Mouse (Mus musculus) myocyte (in vitro differentiated cells): ENCODE data around the gene Gm10974. TPM values are rescaled to one million over a fixed set of nuclear protein-coding genes. Genes with fewer than 3 reads are reported as not detected.

ENCODE experiments used
- H3K27me3 ChIP-seq: one replicate; pipeline ENCODE4 v1.6.1; 2011; ENCODE audit not compliant: control insufficient read depth, insufficient read depth, insufficient read length
- H3K36me3 ChIP-seq: one replicate; pipeline ENCODE4 v1.6.1; 2011; ENCODE audit not compliant: control insufficient read depth, insufficient read depth
- H3K4me2 ChIP-seq: one replicate; pipeline ENCODE4 v1.6.1; 2011; ENCODE audit warnings: low read depth, control low read depth
- H3K4me3 ChIP-seq: one replicate; pipeline ENCODE4 v1.5.1; 2011; ENCODE audit warnings: mild to moderate bottlenecking, control low read depth, moderate library complexity
- H3K79me2 ChIP-seq: one replicate; pipeline ENCODE4 v1.6.1; 2011; ENCODE audit not compliant: control insufficient read depth, insufficient read depth
- H3ac ChIP-seq: one replicate; pipeline ENCODE4 v1.6.1; 2011; ENCODE audit not compliant: control insufficient read depth, insufficient read length
- CEBPB ChIP-seq: IDR thresholded peaks from 2 replicates; pipeline ENCODE4 v1.6.1; 2011; ENCODE audit warnings: mild to moderate bottlenecking, moderate library complexity; ENCODE audit not compliant: poor library complexity, insufficient read depth, severe bottlenecking
- E2F4 ChIP-seq: IDR thresholded peaks from one replicate; pipeline ENCODE4 v1.6.1; 2011; ENCODE audit warnings: mild to moderate bottlenecking, control low read depth, moderate library complexity; ENCODE audit not compliant: insufficient read depth
- MAX ChIP-seq: IDR thresholded peaks from one replicate; pipeline ENCODE4 v1.6.1; 2011; ENCODE audit warnings: low read depth, mild to moderate bottlenecking, control low read depth
- MYOD1 ChIP-seq, 3 experiments: IDR thresholded peaks; one replicate each; pipeline ENCODE4 v1.6.1; 2011; ENCODE audit warnings: control low read depth in 2 of 3, low read depth in 2 of 3, mild to moderate bottlenecking in 2 of 3, moderate library complexity in 1 of 3; ENCODE audit not compliant: insufficient read length in 2 of 3, control insufficient read depth in 1 of 3
- MYOG ChIP-seq, 3 experiments: IDR thresholded peaks; one replicate each; pipeline ENCODE4 v1.6.1; 2011; ENCODE audit warnings: control low read depth in 2 of 3, low read depth in 2 of 3, mild to moderate bottlenecking in 2 of 3; ENCODE audit not compliant: insufficient read length in 2 of 3, control insufficient read depth in 1 of 3, insufficient read depth in 1 of 3
- POLR2A ChIP-seq: IDR thresholded peaks from one replicate; pipeline ENCODE4 v1.6.1; 2011; ENCODE audit warnings: low read depth, mild to moderate bottlenecking, control low read depth, moderate library complexity; ENCODE audit not compliant: insufficient read length
- POLR2AphosphoS2 ChIP-seq: IDR thresholded peaks from one replicate; pipeline ENCODE4 v1.6.1; 2011; ENCODE audit warnings: low read depth, control low read depth; ENCODE audit not compliant: insufficient read length
- REST ChIP-seq: IDR thresholded peaks from one replicate; pipeline ENCODE4 v1.6.1; 2011; ENCODE audit warnings: mild to moderate bottlenecking, control low read depth, moderate library complexity; ENCODE audit not compliant: insufficient read depth, insufficient read length
- SRF ChIP-seq: IDR thresholded peaks from one replicate; pipeline ENCODE4 v1.6.1; 2011; ENCODE audit warnings: low read depth; ENCODE audit not compliant: control insufficient read depth, insufficient read length
- TCF12 ChIP-seq: IDR thresholded peaks from one replicate; pipeline ENCODE4 v1.6.1; 2011; ENCODE audit warnings: mild to moderate bottlenecking, control low read depth; ENCODE audit not compliant: poor library complexity, insufficient read depth, severe bottlenecking
- TCF3 ChIP-seq: IDR thresholded peaks from one replicate; pipeline ENCODE4 v1.6.1; 2011; ENCODE audit warnings: low read depth, control low read depth; ENCODE audit not compliant: insufficient read length
- USF1 ChIP-seq: IDR thresholded peaks from one replicate; pipeline ENCODE4 v1.6.1; 2011; ENCODE audit warnings: low read depth, mild to moderate bottlenecking, control low read depth, moderate library complexity
- polyA plus RNA-seq: library from polyadenylated mRNA; unstranded; fragments of >200 nt; fragmentation: generic; extraction: Trizol; gene quantifications from one replicate; pipeline ENCODE4 v1.2.1, GENCODE M21; 2012; ENCODE audit warnings: missing spikeins

The Gm10974 gene
- not detected for polyA plus RNA-seq

DNA sequence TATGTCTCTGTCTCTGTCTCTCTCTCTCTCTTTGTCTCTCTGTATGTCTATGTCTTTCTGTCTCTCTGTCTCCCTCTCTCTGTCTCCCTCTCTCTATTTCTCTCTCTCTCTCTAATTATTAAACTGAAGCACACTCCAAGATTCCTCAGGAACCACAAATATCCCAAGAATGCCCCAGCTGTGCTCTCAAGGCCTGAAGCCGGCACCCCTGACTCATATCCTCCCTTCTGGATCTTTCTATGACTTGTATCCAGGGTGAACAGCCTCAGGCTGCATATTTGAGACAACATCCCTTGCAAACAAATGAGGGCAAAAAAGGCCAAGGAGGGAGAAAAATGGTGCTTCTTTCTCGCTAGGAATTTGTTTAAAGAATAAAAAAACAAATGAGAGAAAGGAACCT is at the start of gene Gm10974:
Gene Gm10974, plus strand, starts transcription at position 2 of the 400 bp plus-strand sequence.
- no peak within 1 kb of the TSS for H3K4me3 ChIP-seq
- TF ChIP-seq MYOG (IDR thresholded peaks at IDR 0.05; ENCODE audit: control insufficient read depth in 1 of 3, insufficient read depth in 1 of 3, insufficient read length in 2 of 3, low read depth in 2 of 3) (peak in 2 of 3 experiments; percentile 56), MYOD1 (IDR thresholded peaks at IDR 0.05; ENCODE audit: control insufficient read depth in 1 of 3, insufficient read length in 2 of 3, low read depth in 2 of 3) (peak in 2 of 3 experiments; percentile 69 to 72), REST (no peak), MAX (no peak), TCF12 (peak; percentile 83), TCF3 (peak; percentile 13)
- peaks cover 34% of the 10 kb centered on the region for H3K79me2 ChIP-seq
- H3ac ChIP-seq = no peak within 1 kb of the TSS
- no peaks in the 10 kb centered on the region for H3K27me3 ChIP-seq
- peaks cover 5% of the 10 kb centered on the region for H3K36me3 ChIP-seq
- H3K4me2 ChIP-seq = peak within 1 kb of the TSS; percentile 72

DNA sequence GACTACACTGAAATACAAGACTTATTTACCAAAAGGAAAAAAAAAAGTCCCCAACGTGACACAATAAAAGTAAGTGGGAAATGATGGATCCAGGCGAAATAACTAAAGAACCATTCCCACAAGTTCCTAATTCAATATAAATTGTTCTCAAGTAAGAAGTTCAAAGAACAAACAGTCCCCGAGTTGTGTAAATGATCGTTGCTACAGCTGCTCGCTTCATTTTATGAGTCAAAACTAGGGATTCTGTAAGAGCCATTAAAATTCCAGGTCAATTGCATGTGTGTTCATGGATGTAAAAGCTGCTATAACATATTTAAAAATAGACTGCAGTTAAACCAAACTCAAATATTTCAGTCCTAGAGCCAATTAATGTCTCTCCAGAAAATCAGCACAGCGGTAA is 47.6 kb upstream of the Gm10974 start:
- Histone ChIP-seq H3ac (no peak overlapping the region), H3K79me2 (no peaks in the 10 kb centered on the region), H3K4me3 (no peak overlapping the region), H3K27me3 (no peaks in the 10 kb centered on the region), H3K36me3 (no peaks in the 10 kb centered on the region), H3K4me2 (no peak overlapping the region)
- TF ChIP-seq SRF = no peak
- TF ChIP-seq TCF3 = no peak
- TF ChIP-seq E2F4 = no peak
- TF ChIP-seq MYOG (IDR thresholded peaks at IDR 0.05; ENCODE audit: control insufficient read depth in 1 of 3, insufficient read depth in 1 of 3, insufficient read length in 2 of 3, low read depth in 2 of 3) = no peak
- TF ChIP-seq POLR2A = no peak
- TF ChIP-seq MYOD1 (IDR thresholded peaks at IDR 0.05; ENCODE audit: control insufficient read depth in 1 of 3, insufficient read length in 2 of 3, low read depth in 2 of 3) = no peak
- no peak for TF ChIP-seq TCF12
- no peak for TF ChIP-seq REST
- no peak for TF ChIP-seq MAX

DNA sequence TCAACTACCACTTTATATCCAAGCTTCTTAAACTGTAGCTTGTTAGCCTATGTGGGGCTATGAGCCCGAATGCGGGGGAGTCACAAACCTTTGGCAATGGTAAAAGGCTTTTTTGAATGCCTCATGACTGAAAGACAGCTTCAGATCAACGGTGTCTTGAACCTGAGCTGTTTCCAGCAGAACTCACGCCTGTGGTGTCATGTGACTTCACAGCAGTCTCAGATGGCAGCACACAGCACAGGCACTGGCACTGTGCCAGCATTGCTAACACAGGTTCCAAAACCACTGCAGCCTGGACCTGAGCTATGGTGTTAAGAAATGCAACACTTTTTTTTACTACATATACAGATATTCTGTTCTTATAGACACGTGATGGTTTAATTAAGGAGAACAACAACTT is 44.7 kb upstream of the Gm10974 start:
- Histone ChIP-seq H3K27me3 (no peaks in the 10 kb centered on the region), H3K79me2 (no peaks in the 10 kb centered on the region), H3K36me3 (no peaks in the 10 kb centered on the region), H3K4me2 (no peak overlapping the region), H3ac (no peak overlapping the region), H3K4me3 (no peak overlapping the region)
- TF ChIP-seq MAX = no peak
- no peak for TF ChIP-seq TCF12
- no peak for TF ChIP-seq MYOD1 (IDR thresholded peaks at IDR 0.05; ENCODE audit: control insufficient read depth in 1 of 3, insufficient read length in 2 of 3, low read depth in 2 of 3)
- no peak for TF ChIP-seq POLR2AphosphoS2

DNA sequence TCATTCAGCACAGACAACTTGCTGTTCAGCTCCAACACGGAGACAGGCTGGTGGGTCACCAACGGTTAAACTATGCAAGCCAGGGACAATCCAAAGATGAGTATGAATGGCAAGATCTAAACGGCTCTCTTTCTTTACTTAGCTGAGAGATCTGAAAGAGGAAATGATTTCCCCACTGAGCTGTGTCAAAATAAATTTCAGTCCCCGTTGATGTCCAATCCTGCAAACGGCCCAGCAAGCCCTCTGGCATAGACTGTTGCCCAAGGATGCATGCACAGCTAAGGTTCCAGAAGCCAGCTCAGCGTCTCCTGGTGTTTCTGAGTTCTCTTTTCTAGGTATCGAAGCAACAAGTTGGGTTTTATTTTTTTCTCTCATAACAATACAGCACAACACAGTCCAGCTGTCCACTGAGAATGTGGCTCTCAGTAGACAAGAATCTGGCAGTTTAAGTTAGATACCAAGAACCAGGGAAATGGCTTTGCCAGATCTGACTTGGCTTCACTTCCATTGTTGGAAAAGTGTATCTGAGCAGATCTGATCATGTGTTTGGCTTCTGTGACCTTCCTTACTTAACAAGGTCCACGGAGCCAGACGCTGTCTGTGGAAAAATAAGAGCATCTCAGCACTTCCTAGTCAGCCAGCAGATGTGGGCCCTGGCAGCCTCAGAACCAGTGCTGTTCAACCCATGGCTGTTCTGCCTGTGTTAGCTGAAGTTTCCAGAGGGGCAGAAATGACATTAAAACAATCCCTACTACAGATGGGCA is 42.3 kb upstream of the Gm10974 start:
- TF ChIP-seq MAX = no peak
- TF ChIP-seq TCF12 = no peak
- no peak for TF ChIP-seq USF1
- no peak for TF ChIP-seq SRF
- no peak for TF ChIP-seq MYOD1 (IDR thresholded peaks at IDR 0.05; ENCODE audit: control insufficient read depth in 1 of 3, insufficient read length in 2 of 3, low read depth in 2 of 3)
- TF ChIP-seq E2F4 = no peak
- no peak for TF ChIP-seq CEBPB
- no peak for TF ChIP-seq POLR2AphosphoS2
- no peak for TF ChIP-seq MYOG (IDR thresholded peaks at IDR 0.05; ENCODE audit: control insufficient read depth in 1 of 3, insufficient read depth in 1 of 3, insufficient read length in 2 of 3, low read depth in 2 of 3)
- no peak for TF ChIP-seq REST
- no peak for TF ChIP-seq TCF3
- TF ChIP-seq POLR2A = no peak
- Histone ChIP-seq H3K4me2 (no peak overlapping the region), H3K79me2 (no peaks in the 10 kb centered on the region), H3K27me3 (no peaks in the 10 kb centered on the region), H3K4me3 (no peak overlapping the region), H3K36me3 (peaks cover 8% of the 10 kb centered on the region), H3ac (no peak overlapping the region)

GRCm38 (mm10) chr7:66325419-66326053 is 40.2 kb upstream of the Gm10974 start:
- no peak overlapping the region for H3ac ChIP-seq
- H3K4me3 ChIP-seq = no peak overlapping the region
- H3K36me3 ChIP-seq = peaks cover 8% of the 10 kb centered on the region
- H3K79me2 ChIP-seq = no peaks in the 10 kb centered on the region
- H3K4me2 ChIP-seq = no peak overlapping the region
- no peaks in the 10 kb centered on the region for H3K27me3 ChIP-seq
- TF ChIP-seq CEBPB = no peak
- TF ChIP-seq USF1 = no peak
- no peak for TF ChIP-seq REST
- TF ChIP-seq TCF12 = no peak
- no peak for TF ChIP-seq MAX
- TF ChIP-seq E2F4 = no peak
- no peak for TF ChIP-seq POLR2AphosphoS2
- no peak for TF ChIP-seq TCF3
- no peak for TF ChIP-seq SRF
- no peak for TF ChIP-seq MYOG (IDR thresholded peaks at IDR 0.05; ENCODE audit: control insufficient read depth in 1 of 3, insufficient read depth in 1 of 3, insufficient read length in 2 of 3, low read depth in 2 of 3)
- no peak for TF ChIP-seq POLR2A
- no peak for TF ChIP-seq MYOD1 (IDR thresholded peaks at IDR 0.05; ENCODE audit: control insufficient read depth in 1 of 3, insufficient read length in 2 of 3, low read depth in 2 of 3)
